Mouse (Mus musculus) thymus, adult 2 months (tissue): ENCODE data around the gene Ss18l1. TPM values are rescaled to one million over a fixed set of nuclear protein-coding genes. Genes with fewer than 3 reads are reported as not detected.
A peak's percentile ranks its signal among the peaks of the same experiment; 100 is the strongest.

Experiments used
- DNase-seq: peaks from one replicate; pipeline ENCODE4 v3.0.0; 2021
- H3K27ac ChIP-seq: fragments of 200-500 bp; 2 replicates; pipeline ENCODE4 v1.5.1; 2012; ENCODE audit warnings: low read length, control low read depth; ENCODE audit not compliant: control insufficient read depth, insufficient read depth
- H3K27me3 ChIP-seq: fragments of 200-500 bp; 2 replicates; pipeline ENCODE4 v1.6.1; 2012; ENCODE audit warnings: mild to moderate bottlenecking, low read length, moderate library complexity, mixed read lengths; ENCODE audit not compliant: control insufficient read depth, insufficient read depth
- H3K36me3 ChIP-seq: fragments of 200-500 bp; 2 replicates; pipeline ENCODE4 v1.6.1; 2012; ENCODE audit warnings: mild to moderate bottlenecking, low read length, moderate library complexity; ENCODE audit not compliant: control insufficient read depth, insufficient read depth
- H3K4me1 ChIP-seq: fragments of 200-500 bp; replicated peaks from 2 replicates; pipeline ENCODE4 v1.6.1; 2012; ENCODE audit warnings: low read length; ENCODE audit not compliant: control insufficient read depth, insufficient read depth
- H3K4me3 ChIP-seq: fragments of 200-500 bp; 2 replicates; pipeline ENCODE4 v1.5.1; 2012; ENCODE audit warnings: mild to moderate bottlenecking, low read length, control low read depth, moderate library complexity; ENCODE audit not compliant: control insufficient read depth, insufficient read depth
- CTCF ChIP-seq: fragments of 200-500 bp; IDR thresholded peaks from 2 replicates; pipeline ENCODE4 v1.5.1; 2012; ENCODE audit warnings: mild to moderate bottlenecking, control low read depth, low read length, moderate library complexity, borderline replicate concordance; ENCODE audit not compliant: control insufficient read depth, poor library complexity, insufficient read depth; ENCODE audit errors: extremely low read depth
- POLR2A ChIP-seq: fragments of 200-500 bp; IDR thresholded peaks from 2 replicates; pipeline ENCODE4 v1.6.1; 2012; ENCODE audit warnings: mild to moderate bottlenecking, low read length, control low read depth, moderate library complexity; ENCODE audit not compliant: control insufficient read depth, poor library complexity, insufficient read depth; ENCODE audit errors: extremely low read depth
- WGBS: fragments of 180-500 bp; shearing (Covaris S2); methylation state at CpG from one replicate; pipeline ENCODE4 v1.1.7; 2018; 5-methylcytosine and 5-hydroxymethylcytosine counted together
- polyA plus RNA-seq: library from polyadenylated mRNA; depleted of rRNA; stranded (reverse); fragments of >200 nt; gene quantifications from 2 replicates; pipeline ENCODE4 v1.2.3, GENCODE M21; 2012

Ss18l1 gene
- polyA plus RNA-seq, 1 experiment: 15.9 TPM

DNA sequence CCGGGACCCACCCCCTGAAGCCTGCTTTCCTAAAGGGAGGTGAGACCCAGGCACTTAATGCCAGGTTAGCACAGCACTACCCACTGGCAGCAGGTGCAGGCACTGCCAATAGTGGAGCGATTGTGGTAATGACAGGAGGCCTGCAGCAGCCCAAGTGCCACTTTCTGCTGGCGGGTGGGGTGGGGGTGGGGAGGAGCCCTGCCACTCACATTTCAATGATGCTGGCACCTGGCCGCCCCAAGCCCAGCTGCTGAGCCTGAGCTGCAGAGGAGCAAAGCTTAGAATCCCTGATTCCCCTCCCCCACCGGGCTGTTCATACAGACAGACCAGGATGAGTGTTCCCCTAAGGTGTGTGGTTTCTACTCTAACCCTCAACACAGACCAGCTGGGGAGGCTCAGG lies 53.4 kb downstream of the Ss18l1 start:
- 12% methylated on average over 5 of the region's 5 CpGs for WGBS
- no peaks in the 10 kb centered on the region for H3K27me3 ChIP-seq
- no peak for TF ChIP-seq POLR2A
- TF ChIP-seq CTCF: no peak

DNA sequence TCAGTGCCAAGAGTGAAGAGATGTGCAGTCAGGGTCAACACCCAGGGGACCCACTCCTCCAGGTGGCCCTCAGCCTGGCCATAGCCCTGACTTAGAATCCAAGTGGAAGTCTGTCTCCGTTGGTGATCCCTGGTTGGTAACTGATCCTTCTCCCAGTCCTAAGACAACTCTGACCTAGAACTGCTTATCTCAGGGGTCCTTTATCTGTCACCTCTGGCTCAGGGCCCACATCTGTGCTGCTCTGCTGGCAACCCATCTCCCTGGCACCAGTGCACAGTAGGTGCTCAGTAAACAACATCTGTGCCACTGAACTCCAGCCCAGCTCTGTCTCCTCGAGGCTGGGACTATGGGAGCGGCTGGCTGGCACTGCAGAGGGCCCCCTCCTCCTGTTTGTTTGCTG lies 55.3 kb downstream of the Ss18l1 start:
- H3K4me3 ChIP-seq: no peak overlapping the region
- no peaks in the 10 kb centered on the region for H3K36me3 ChIP-seq
- TF ChIP-seq POLR2A (no peak), CTCF (no peak)
- no peak for DNase-seq
- peaks cover 2% of the 10 kb centered on the region; the same call in 1 of the 2 replicates for H3K27me3 ChIP-seq
- no peak overlapping the region for H3K27ac ChIP-seq
- WGBS: 61% methylated on average over 3 of the region's 3 CpGs
- H3K4me1 ChIP-seq: peaks cover 62% of the 10 kb centered on the region

More for the DNA sequence above, 53.4 kb downstream of the Ss18l1 start:
- Histone ChIP-seq H3K27ac (peak overlapping the region; percentile 53), H3K4me3 (no peak overlapping the region), H3K4me1 (peaks cover 60% of the 10 kb centered on the region), H3K36me3 (no peaks in the 10 kb centered on the region)
- peak; percentile 86 for DNase-seq

DNA sequence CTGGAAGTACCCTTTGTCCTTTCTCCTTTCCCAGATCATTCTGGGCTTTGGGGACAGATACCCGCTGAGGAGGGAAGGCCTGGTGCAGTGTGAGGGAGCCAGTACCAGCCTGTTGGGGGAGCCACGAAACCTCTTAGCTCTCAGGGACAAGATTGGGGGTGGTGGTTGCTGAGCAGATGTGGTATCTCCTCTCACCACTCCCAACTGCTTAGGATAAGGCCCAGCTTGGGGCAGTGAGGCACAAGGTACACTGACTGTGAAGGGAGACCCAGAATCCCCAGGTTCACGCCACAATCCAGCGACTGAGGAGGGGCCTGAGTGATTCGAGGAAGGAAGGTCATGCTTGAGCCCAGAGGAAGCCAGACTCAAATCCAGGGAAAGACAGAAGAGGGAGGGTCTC lies 55.9 kb downstream of the Ss18l1 start:
- Histone ChIP-seq H3K27ac (no peak overlapping the region), H3K4me1 (peaks cover 68% of the 10 kb centered on the region), H3K36me3 (no peaks in the 10 kb centered on the region), H3K27me3 (peaks cover 4% of the 10 kb centered on the region), H3K4me3 (no peak overlapping the region)
- no peak for TF ChIP-seq CTCF
- TF ChIP-seq POLR2A: no peak
- DNase-seq: peak; percentile 21
- 60% methylated on average over 5 of the region's 5 CpGs for WGBS

DNA sequence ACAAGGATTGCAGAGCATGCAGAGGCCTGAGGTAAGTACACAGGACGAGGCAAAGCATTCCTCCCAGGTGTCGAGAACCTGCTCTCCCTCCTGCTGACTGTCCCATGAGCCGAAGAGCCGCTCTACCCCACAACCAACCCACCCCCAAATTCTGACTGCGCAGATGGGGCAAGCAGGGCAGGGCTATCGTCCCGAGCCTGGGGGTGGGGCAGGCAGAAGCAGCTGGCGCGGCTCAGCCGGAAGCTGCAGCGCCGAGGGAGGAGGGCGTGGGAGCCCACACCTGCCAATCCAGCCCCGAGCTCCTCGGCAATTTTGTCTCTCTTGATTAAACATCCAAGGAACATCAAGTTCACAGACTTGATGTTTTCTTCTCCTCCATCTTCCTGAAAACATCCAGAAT lies 57.2 kb downstream of the Ss18l1 start:
- peaks cover 75% of the 10 kb centered on the region for H3K4me1 ChIP-seq
- H3K36me3 ChIP-seq: no peaks in the 10 kb centered on the region
- peak overlapping the region; percentile 19 for H3K4me3 ChIP-seq
- DNase-seq: peak; percentile 86
- peak overlapping the region; percentile 17 for H3K27ac ChIP-seq
- TF ChIP-seq POLR2A (no peak), CTCF (0 out of 2 replicates have a peak, but pooled peaks have one; percentile 32)
- WGBS: 2% methylated on average over 15 of the region's 15 CpGs
- H3K27me3 ChIP-seq: peaks cover 13% of the 10 kb centered on the region

DNA sequence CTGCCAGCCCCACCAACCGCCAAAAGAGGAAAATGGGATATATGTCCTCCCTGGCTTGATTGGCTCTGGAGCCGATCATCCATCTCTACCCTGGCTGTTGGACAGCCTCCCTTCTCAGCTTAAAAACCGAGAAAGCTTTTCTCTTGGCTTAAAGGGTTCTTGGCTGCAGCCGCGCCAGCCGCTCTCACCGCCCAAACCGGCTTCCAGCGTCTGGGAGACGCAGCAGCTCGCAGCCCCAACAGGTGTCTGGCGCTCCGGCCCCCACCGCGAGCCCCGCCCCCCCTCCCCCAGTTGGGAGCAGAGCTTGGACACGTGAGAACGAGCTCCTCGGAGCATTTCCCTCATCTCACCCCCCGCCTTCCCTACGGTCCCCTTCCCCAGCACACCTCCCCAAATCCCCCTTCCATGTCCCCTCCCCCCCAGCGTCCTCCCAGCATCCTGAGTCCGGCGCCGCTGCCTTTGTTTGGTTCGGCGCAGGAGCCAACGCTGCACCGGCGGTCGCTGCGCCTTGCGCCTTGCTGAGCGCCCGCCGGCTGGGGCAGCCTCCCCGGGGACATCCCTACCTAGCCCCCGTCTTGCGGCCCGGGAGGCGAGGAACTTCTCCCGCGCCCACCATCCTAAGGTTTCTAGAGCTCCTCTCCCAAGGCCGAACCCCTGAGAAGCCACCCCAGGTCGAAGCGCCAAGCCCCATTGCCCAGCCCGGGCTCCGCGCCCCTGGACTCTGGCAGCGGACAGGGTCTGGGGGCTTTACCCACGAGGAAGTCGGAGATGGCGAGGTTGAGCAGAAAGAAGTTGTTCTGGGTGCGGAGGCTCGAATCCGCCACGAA lies 61.1 kb downstream of the Ss18l1 start:
- Histone ChIP-seq H3K4me1 (peaks cover 39% of the 10 kb centered on the region), H3K4me3 (peak overlapping the region; percentile 16), H3K36me3 (no peaks in the 10 kb centered on the region), H3K27me3 (peaks cover 13% of the 10 kb centered on the region), H3K27ac (no peak overlapping the region)
- peak; percentile 8 for DNase-seq
- 4% methylated on average over 57 of the region's 57 CpGs for WGBS
- no peak for TF ChIP-seq POLR2A
- no peak for TF ChIP-seq CTCF

DNA sequence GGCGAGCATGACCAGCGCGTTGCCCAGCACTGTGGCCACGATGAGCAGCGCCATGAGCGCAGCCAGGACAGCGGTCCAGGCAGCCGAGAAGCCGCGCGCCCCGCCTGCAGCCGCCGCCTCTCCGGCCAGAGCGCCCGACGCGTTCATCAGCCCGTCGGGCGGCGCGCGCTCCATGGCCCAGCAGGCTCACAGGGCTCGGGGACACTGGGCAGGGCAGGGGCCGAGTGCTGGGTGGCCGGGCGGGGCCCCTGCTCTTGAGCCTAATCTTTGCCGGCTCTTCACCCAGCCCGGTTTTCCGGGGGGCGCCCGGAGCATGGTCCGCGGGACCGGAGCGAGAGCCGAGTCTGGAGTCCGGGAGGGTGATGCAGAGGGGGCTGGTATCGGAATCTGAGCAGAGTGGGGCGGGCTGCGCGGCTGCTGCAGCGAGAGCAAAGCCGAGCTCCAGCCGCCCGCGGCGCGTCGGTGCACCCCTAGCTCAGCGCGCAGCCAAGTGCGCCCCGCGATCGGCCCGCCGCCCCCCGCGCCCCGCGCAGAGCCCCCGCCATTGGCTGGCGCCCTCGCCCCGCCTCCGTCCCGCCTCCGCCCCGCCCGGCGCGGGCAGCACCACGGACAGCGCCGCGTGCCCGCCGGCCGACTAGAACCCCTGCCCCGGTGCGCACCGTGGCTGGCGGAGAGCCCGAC lies 61.8 kb downstream of the Ss18l1 start, which contains the start of gene Hrh3:
Gene Hrh3 (minus strand): TSS at position 511 of the 681 bp plus-strand sequence.
- Histone ChIP-seq H3K27me3 (peaks cover 13% of the 10 kb centered on the region), H3K27ac (no peak within 1 kb of the TSS), H3K4me1 (peaks cover 32% of the 10 kb centered on the region), H3K36me3 (no peaks in the 10 kb centered on the region), H3K4me3 (peak within 1 kb of the TSS; percentile 16)
- peak; percentile 88 for DNase-seq
- no peak for TF ChIP-seq CTCF
- TF ChIP-seq POLR2A: no peak
- 1% methylated on average over 77 of the region's 87 CpGs for WGBS
